Mouse (Mus musculus) embryonic facial prominence, embryonic 14.5 days (tissue): ENCODE data around the gene Selenbp2. TPM values are rescaled to one million over a fixed set of nuclear protein-coding genes. Genes with fewer than 3 reads are reported as not detected.
"Not testable (repeated sequence)": the region's sequence is repeated elsewhere in the genome, so short reads cannot be mapped to it uniquely, and the experiment has no call there.

ENCODE experiments used
- ATAC-seq: fragments of 200-750 bp; cut with Nextera tagmentation; 2 replicates; pipeline ENCODE4 v1.8.0; 2017; ENCODE audit warnings: low read depth, moderate number of reproducible peaks, moderate TSS enrichment
- DNase-seq: peaks from one replicate; pipeline ENCODE4 v3.0.0-alpha.2; 2015; ENCODE audit warnings: low spot score
- H3K27ac ChIP-seq: fragments of 300-500 bp; sonication (generic); replicated peaks from 2 replicates; pipeline ENCODE4 v1.5.1; 2014; ENCODE audit warnings: low read depth, mild to moderate bottlenecking, low read length, moderate library complexity
- H3K27me3 ChIP-seq: fragments of 300-500 bp; sonication (generic); replicated peaks from 2 replicates; pipeline ENCODE4 v1.6.1; 2014; ENCODE audit warnings: low read length; ENCODE audit not compliant: control insufficient read depth, insufficient read depth
- H3K36me3 ChIP-seq: fragments of 300-500 bp; sonication (generic); 2 replicates; pipeline ENCODE4 v1.6.1; 2014; ENCODE audit warnings: low read length, mixed read lengths; ENCODE audit not compliant: control insufficient read depth, insufficient read depth
- H3K4me1 ChIP-seq: fragments of 300-500 bp; sonication (generic); 2 replicates; pipeline ENCODE4 v1.6.1; 2014; ENCODE audit warnings: antibody characterized with exemption, low read length; ENCODE audit not compliant: control insufficient read depth, insufficient read depth
- H3K4me2 ChIP-seq: fragments of 300-500 bp; sonication (generic); 2 replicates; pipeline ENCODE4 v1.6.1; 2014; ENCODE audit warnings: low read depth, mild to moderate bottlenecking, low read length, moderate library complexity, mixed read lengths
- H3K4me3 ChIP-seq: fragments of 300-500 bp; sonication (generic); 2 replicates; pipeline ENCODE4 v1.5.1; 2014; ENCODE audit warnings: low read depth, mild to moderate bottlenecking, low read length
- H3K9ac ChIP-seq: fragments of 300-500 bp; sonication (generic); 2 replicates; pipeline ENCODE4 v1.6.1; 2014; ENCODE audit warnings: low read depth, mild to moderate bottlenecking, low read length, moderate library complexity, mixed read lengths
- H3K9me3 ChIP-seq: fragments of 300-500 bp; sonication (generic); 2 replicates; pipeline ENCODE4 v1.6.1; 2016; ENCODE audit warnings: low read length; ENCODE audit not compliant: control insufficient read depth
- WGBS: fragments of 180-500 bp; shearing (Covaris S2); extraction: QIAGEN DNeasy Blood & Tissue Kit; methylation state at CpG from one replicate; pipeline ENCODE4 v1.1.7; 2014; 5-methylcytosine and 5-hydroxymethylcytosine counted together
- polyA plus RNA-seq: library from polyadenylated mRNA; unstranded; fragments of >200 nt; fragmentation: Nextera tagmentation; extraction: Ambion mirVana; gene quantifications from 2 replicates; pipeline ENCODE4 v1.2.1, GENCODE M21; 2014

The Selenbp2 gene
- polyA plus RNA-seq, 1 experiment from 2014 or later, result 0.32 TPM

DNA sequence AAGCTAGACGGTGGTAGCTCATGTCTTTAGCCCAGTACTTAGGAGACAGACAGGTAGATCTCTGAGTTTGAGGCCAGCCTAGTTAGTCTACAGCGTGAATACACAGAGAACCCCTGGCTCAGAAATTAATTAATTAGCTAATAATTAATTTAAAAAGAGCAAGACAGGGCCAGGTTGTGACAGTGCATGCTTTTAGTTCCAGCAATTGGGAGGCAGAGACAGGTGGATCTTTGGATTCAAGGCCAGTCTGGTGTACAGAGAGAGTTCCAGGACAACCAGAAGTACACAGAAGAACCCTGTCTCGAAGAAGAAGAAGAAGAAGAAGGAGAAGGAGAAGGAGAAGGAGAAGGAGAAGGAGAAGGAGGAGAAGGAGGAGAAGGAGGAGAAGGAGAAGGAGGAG is 4.7 kb upstream of the Selenbp2 start:
- H3K27ac ChIP-seq, ATAC-seq, H3K9me3 ChIP-seq, H3K36me3 ChIP-seq, H3K4me3 ChIP-seq, DNase-seq, H3K4me2 ChIP-seq, H3K27me3 ChIP-seq, H3K9ac ChIP-seq, H3K4me1 ChIP-seq: not testable (repeated sequence)
- WGBS, result 99% methylated on average over 3 of the region's 3 CpGs

DNA sequence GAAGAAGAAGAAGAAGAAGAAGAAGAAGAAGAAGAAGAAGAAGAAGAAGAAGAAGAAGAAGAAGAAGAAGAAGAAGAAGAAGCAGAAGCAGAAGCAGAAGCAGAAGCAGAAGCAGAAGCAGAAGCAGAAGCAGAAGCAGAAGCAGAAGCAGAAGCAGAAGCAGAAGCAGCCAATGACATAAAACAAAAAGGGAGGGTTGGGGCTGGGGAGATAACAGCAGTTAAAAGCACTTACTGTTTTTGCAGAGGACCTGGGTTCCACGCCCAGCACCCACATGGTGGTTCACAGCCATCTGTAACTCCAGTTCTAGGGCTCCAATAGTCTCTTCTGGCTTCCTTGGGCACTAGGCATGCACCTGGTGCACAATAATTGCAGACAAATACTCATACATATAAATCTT is 4.2 kb upstream of the Selenbp2 start:
- not testable (repeated sequence) for H3K4me3 ChIP-seq, H3K9me3 ChIP-seq, H3K27me3 ChIP-seq, ATAC-seq, DNase-seq, H3K4me1 ChIP-seq, H3K9ac ChIP-seq, H3K27ac ChIP-seq, H3K36me3 ChIP-seq, H3K4me2 ChIP-seq
- WGBS, result 69% methylated on average over 1 of the region's 1 CpGs

DNA sequence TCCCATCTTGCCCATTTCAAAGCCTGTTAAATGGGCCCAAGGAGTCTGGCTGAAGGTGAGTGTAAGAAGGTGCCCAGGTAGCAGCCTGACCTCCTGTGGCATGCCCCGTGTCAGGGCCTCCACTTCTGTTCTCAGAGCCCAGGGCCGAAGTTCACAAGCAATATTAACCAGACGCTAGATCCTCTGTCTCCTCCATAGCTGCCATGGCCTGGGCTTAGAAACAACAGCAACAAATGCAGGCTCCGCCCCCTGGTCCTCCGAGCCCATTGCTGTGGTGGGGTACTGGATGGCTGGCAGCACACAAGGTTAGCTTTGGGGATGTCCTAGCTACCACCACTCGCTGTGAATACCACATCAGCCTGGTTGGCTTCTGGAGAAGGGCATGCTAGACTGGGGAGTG is 3.2 kb upstream of the Selenbp2 start:
- H3K9ac ChIP-seq, DNase-seq, H3K4me1 ChIP-seq, H3K4me3 ChIP-seq, H3K27ac ChIP-seq, ATAC-seq, H3K4me2 ChIP-seq, H3K36me3 ChIP-seq, H3K27me3 ChIP-seq, H3K9me3 ChIP-seq: not testable (repeated sequence)
- WGBS, result 59% methylated on average over 6 of the region's 6 CpGs

DNA sequence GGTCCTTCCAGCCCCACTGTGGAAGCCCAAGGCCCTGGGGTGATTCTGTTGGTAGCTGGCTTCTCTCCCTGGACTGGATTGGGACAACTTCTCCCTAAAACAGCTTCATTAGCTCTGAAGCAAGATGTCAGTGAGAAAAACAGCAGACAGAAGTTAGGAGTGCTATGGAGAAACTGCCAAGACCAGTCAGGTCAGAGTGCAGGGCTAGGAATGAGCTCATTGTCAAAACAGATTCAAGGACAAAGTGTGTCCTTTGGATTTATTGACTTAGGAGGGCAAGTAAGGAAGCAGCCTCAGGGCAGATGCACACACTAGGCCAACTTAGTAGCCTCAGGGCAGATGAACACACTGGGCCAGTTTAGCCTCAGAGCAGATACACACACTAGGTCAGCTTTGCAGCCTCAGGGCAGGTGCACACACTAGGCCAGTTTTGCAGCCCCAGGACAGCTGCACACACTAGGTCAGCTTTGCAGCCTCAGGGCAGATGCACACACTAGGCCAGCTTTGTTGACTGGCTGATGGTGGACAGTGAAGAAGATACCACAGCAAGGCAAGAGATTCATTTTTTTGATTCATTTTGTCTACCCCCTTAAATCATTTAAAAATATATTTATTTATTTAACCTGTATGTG is 2.6 kb upstream of the Selenbp2 start:
- H3K4me3 ChIP-seq, result no peak overlapping the region
- ATAC-seq, result no peak
- no peaks in the 10 kb centered on the region for H3K9me3 ChIP-seq
- no peak for DNase-seq
- no peak overlapping the region for H3K4me2 ChIP-seq
- no peaks in the 10 kb centered on the region for H3K27me3 ChIP-seq
- H3K9ac ChIP-seq, result no peak overlapping the region
- no peaks in the 10 kb centered on the region; the same call in 1 of the 2 replicates for H3K4me1 ChIP-seq
- H3K36me3 ChIP-seq, result no peaks in the 10 kb centered on the region
- no peak overlapping the region for H3K27ac ChIP-seq

DNA sequence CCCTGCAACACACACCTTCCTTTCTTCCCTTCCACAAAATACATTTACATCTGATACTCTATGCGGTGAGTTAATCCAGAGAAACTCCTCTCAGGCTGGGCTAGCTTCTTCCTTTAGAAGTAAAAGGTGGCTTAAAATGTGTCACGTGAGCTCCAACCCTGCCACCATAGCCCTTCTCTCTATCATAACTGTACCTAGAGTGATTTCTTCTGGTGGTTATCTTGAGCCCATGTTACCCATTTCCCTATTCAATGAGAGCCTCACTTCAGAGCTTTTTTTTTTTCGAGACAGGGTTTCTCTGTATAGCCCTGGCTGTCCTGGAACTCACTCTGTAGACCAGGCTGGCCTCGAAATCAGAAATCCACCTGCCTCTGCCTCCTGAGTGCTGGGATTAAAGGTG is 1.7 kb upstream of the Selenbp2 start:
- DNase-seq, H3K4me3 ChIP-seq, H3K27ac ChIP-seq, H3K4me1 ChIP-seq, H3K4me2 ChIP-seq, ATAC-seq, H3K9me3 ChIP-seq, H3K9ac ChIP-seq, H3K36me3 ChIP-seq, H3K27me3 ChIP-seq: not testable (repeated sequence)
- WGBS, result 78% methylated on average over 4 of the region's 4 CpGs

DNA sequence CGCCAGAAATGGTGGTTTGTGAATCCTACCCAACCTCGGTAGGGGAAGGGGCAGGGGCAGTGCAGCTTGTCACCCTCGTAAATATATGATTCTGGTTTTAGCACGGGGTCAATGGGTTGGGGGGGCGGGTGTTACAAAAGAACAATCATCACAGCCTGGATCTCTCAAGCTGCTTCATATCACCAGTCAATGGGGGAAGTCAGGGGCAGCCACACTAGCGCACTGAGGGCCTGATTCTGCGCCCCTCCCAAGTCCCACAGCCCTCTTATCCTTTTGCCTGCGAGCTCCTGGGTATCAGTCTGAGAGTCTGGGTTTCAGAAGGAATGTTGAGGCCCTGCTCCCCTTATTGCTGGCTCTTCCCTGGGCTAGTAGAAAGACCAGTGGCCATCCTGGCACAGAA is 518 bp downstream of the Selenbp2 start:
- ATAC-seq, H3K4me2 ChIP-seq: not testable (repeated sequence)

DNA sequence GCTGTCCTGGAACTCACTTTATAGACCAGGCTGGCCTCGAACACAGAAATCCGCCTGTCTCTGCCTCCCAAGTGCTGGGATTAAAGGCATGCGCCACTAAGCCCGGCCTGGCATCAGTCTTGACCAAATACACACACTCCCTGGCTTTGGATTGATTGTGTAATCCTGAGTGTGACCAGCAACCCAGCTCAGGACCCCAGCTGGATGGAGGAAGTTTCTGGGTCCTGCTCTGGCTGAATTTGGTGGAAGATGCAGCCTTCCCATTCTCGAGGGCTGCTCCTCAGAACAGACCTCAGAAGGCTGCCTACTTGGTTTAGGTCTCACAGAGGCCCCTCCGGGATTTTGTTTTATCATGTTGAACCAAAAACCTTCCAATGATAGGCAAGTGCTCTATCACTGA is 2.2 kb downstream of the Selenbp2 start:
- H3K27me3 ChIP-seq, H3K4me3 ChIP-seq, ATAC-seq, H3K4me2 ChIP-seq, H3K36me3 ChIP-seq, H3K27ac ChIP-seq, H3K4me1 ChIP-seq, H3K9ac ChIP-seq, H3K9me3 ChIP-seq, DNase-seq: not testable (repeated sequence)
- 77% methylated on average over 6 of the region's 6 CpGs for WGBS

More for the DNA sequence above, 518 bp downstream of the Selenbp2 start:
- H3K9me3 ChIP-seq, DNase-seq, H3K9ac ChIP-seq, H3K27me3 ChIP-seq, H3K27ac ChIP-seq, H3K4me1 ChIP-seq, H3K36me3 ChIP-seq, H3K4me3 ChIP-seq: not testable (repeated sequence)
- WGBS, result 68% methylated on average over 5 of the region's 8 CpGs

DNA sequence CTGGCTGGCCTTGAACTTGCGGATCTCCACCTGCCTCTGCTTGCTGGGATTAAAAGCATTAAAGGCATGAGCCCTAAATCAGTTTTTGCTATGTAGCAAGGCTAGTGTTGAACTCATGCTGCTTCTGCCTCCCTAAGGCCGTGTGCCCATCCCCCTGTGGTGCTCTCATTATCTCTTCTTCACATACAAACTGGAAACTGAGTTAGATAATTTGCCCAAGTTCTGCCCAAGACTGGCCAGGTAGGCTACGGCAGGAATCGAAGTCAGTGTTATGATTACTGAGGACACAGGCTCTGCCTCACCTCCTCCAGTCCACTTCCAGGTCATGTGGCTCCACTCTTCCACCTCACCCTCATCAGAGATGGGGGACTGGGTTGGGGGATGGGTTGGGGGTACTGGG is 2.9 kb downstream of the Selenbp2 start:
- H3K4me3 ChIP-seq, H3K9ac ChIP-seq, H3K36me3 ChIP-seq, H3K4me2 ChIP-seq, H3K27ac ChIP-seq, ATAC-seq, H3K4me1 ChIP-seq, H3K9me3 ChIP-seq, DNase-seq, H3K27me3 ChIP-seq: not testable (repeated sequence)
- WGBS, result 86% methylated on average over 4 of the region's 4 CpGs

DNA sequence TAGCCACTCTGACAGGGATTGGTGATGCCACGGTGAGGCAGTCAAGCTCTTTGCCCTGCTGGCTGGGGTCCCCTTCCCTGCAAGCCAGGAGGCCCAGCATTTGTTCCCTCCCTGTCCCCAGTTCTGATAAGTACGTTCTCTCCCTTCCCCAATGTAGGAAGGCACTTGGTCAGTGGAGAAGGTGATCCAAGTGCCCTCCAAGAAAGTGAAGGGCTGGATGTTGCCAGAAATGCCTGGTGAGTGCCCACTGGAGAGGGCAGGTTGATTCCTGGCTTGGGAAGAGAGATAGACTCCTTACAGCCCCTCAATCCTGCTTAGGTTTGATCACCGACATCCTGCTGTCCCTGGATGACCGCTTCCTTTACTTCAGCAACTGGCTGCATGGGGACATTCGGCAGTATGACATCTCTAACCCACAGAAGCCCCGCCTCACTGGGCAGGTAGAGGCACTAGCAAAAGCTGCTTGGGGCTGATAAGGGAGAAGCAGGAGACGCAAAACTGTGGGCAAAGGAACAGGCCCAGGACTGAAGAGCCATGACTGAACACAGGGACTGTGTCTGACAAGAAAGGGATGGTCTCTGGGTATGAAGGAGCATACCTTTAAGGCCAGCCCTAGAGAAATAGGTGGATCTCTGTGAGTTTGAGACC is 8.9 kb downstream of the Selenbp2 start:
- H3K27me3 ChIP-seq, DNase-seq, H3K36me3 ChIP-seq, H3K4me2 ChIP-seq, H3K9me3 ChIP-seq, H3K4me3 ChIP-seq, ATAC-seq, H3K4me1 ChIP-seq, H3K27ac ChIP-seq, H3K9ac ChIP-seq: not testable (repeated sequence)
- WGBS, result 90% methylated on average over 4 of the region's 7 CpGs
